Mouse (Mus musculus): Measurements from ENCODE around the gene Eml4. TPM values are rescaled to one million over a fixed set of nuclear protein-coding genes. Genes with fewer than 3 reads are reported as not detected.

The Eml4 gene
- total and polyA plus RNA-seq, 2 experiments: 4.1 to 8.1 TPM

GRCm38 (mm10) chr17:83351601-83352413 lies 1.1 kb downstream of the Eml4 start:
- no peaks in the 10 kb centered on the region for H3K27me3 ChIP-seq (ENCODE audit: control insufficient read depth, insufficient read depth, low read length)
- DNase-seq (ENCODE audit: extremely low read depth, low read depth, low spot score): peak; percentile 37
- H3K4me1 ChIP-seq (ENCODE audit: control insufficient read depth, insufficient read depth, low read length): peaks cover 8% of the 10 kb centered on the region
- peak overlapping the region; percentile 99 for H3K9ac ChIP-seq (ENCODE audit: low read depth, low read length)
- peak overlapping the region; percentile 100 for H3K4me3 ChIP-seq (ENCODE audit: insufficient read depth, low read depth, low read length)
- H3K36me3 ChIP-seq (ENCODE audit: control insufficient read depth, insufficient read depth, low read length): no peaks in the 10 kb centered on the region
- 3% methylated on average over 13 of the region's 13 CpGs for WGBS
- H3K79me2 ChIP-seq (ENCODE audit: control insufficient read depth, insufficient read depth, low read length): peaks cover 24% of the 10 kb centered on the region
- peak overlapping the region; percentile 47 for H3K27ac ChIP-seq (replicated peaks; ENCODE audit: insufficient read depth, low read depth, low read length)
- TF ChIP-seq POLR2A (IDR thresholded peaks at IDR 0.05; ENCODE audit: extremely low read depth, insufficient read depth, low read length) (no peak), CTCF (IDR thresholded peaks at IDR 0.05; ENCODE audit: low read depth, low read length) (no peak)

GRCm38 (mm10) chr17:83352456-83352855 lies 1.7 kb downstream of the Eml4 start:
- DNase-seq (ENCODE audit: extremely low read depth, low read depth, low spot score): no peak
- Histone ChIP-seq H3K36me3 (ENCODE audit: control insufficient read depth, insufficient read depth, low read length) (no peaks in the 10 kb centered on the region), H3K27ac (replicated peaks; ENCODE audit: insufficient read depth, low read depth, low read length) (no peak overlapping the region), H3K4me3 (ENCODE audit: insufficient read depth, low read depth, low read length) (no peak overlapping the region), H3K4me1 (ENCODE audit: control insufficient read depth, insufficient read depth, low read length) (peaks cover 8% of the 10 kb centered on the region), H3K9ac (ENCODE audit: low read depth, low read length) (no peak overlapping the region), H3K79me2 (ENCODE audit: control insufficient read depth, insufficient read depth, low read length) (peaks cover 24% of the 10 kb centered on the region), H3K27me3 (ENCODE audit: control insufficient read depth, insufficient read depth, low read length) (no peaks in the 10 kb centered on the region)
- TF ChIP-seq CTCF (IDR thresholded peaks at IDR 0.05; ENCODE audit: low read depth, low read length) (no peak), POLR2A (IDR thresholded peaks at IDR 0.05; ENCODE audit: extremely low read depth, insufficient read depth, low read length) (no peak)
- 34% methylated on average over 2 of the region's 2 CpGs for WGBS

- Histone ChIP-seq H3K27ac (replicated peaks; ENCODE audit: insufficient read depth, low read depth, low read length) (no peak overlapping the region), H3K4me3 (ENCODE audit: insufficient read depth, low read depth, low read length) (no peak overlapping the region), H3K36me3 (ENCODE audit: control insufficient read depth, insufficient read depth, low read length) (no peaks in the 10 kb centered on the region), H3K27me3 (ENCODE audit: control insufficient read depth, insufficient read depth, low read length) (no peaks in the 10 kb centered on the region), H3K4me1 (ENCODE audit: control insufficient read depth, insufficient read depth, low read length) (peaks cover 8% of the 10 kb centered on the region), H3K79me2 (ENCODE audit: control insufficient read depth, insufficient read depth, low read length) (peaks cover 24% of the 10 kb centered on the region), H3K9ac (ENCODE audit: low read depth, low read length) (no peak overlapping the region)
- no peak for TF ChIP-seq CTCF (IDR thresholded peaks at IDR 0.05; ENCODE audit: low read depth, low read length)
- no peak for TF ChIP-seq POLR2A (IDR thresholded peaks at IDR 0.05; ENCODE audit: extremely low read depth, insufficient read depth, low read length)
- WGBS: 42% methylated on average over 5 of the region's 5 CpGs
- DNase-seq (ENCODE audit: extremely low read depth, low read depth, low spot score): no peak
Measured at GRCm38 (mm10) chr17:83353011-83353410, 2.3 kb downstream of the Eml4 start.

- no peak for DNase-seq (ENCODE audit: extremely low read depth, low read depth, low spot score)
- TF ChIP-seq POLR2A (IDR thresholded peaks at IDR 0.05; ENCODE audit: extremely low read depth, insufficient read depth, low read length) (no peak), CTCF (IDR thresholded peaks at IDR 0.05; ENCODE audit: low read depth, low read length) (no peak)
- Histone ChIP-seq H3K79me2 (ENCODE audit: control insufficient read depth, insufficient read depth, low read length) (peaks cover 26% of the 10 kb centered on the region), H3K9ac (ENCODE audit: low read depth, low read length) (no peak overlapping the region), H3K4me1 (ENCODE audit: control insufficient read depth, insufficient read depth, low read length) (peaks cover 10% of the 10 kb centered on the region), H3K4me3 (ENCODE audit: insufficient read depth, low read depth, low read length) (no peak overlapping the region), H3K27ac (replicated peaks; ENCODE audit: insufficient read depth, low read depth, low read length) (no peak overlapping the region), H3K27me3 (ENCODE audit: control insufficient read depth, insufficient read depth, low read length) (no peaks in the 10 kb centered on the region), H3K36me3 (ENCODE audit: control insufficient read depth, insufficient read depth, low read length) (no peaks in the 10 kb centered on the region)
- WGBS: 58% methylated on average over 4 of the region's 4 CpGs
Measured at GRCm38 (mm10) chr17:83353460-83353859, 2.7 kb downstream of the Eml4 start.

GRCm38 (mm10) chr17:83355481-83355880 lies 4.8 kb downstream of the Eml4 start:
- peaks cover 36% of the 10 kb centered on the region for H3K79me2 ChIP-seq (ENCODE audit: control insufficient read depth, insufficient read depth, low read length)
- no peak for DNase-seq (ENCODE audit: extremely low read depth, low read depth, low spot score)
- H3K9ac ChIP-seq (ENCODE audit: low read depth, low read length): no peak overlapping the region
- TF ChIP-seq POLR2A (IDR thresholded peaks at IDR 0.05; ENCODE audit: extremely low read depth, insufficient read depth, low read length) (no peak), CTCF (IDR thresholded peaks at IDR 0.05; ENCODE audit: low read depth, low read length) (no peak)
- no peak overlapping the region for H3K27ac ChIP-seq (replicated peaks; ENCODE audit: insufficient read depth, low read depth, low read length)
- H3K27me3 ChIP-seq (ENCODE audit: control insufficient read depth, insufficient read depth, low read length): no peaks in the 10 kb centered on the region
- H3K36me3 ChIP-seq (ENCODE audit: control insufficient read depth, insufficient read depth, low read length): no peaks in the 10 kb centered on the region
- peaks cover 8% of the 10 kb centered on the region; the same call in 1 of the 2 replicates for H3K4me1 ChIP-seq (ENCODE audit: control insufficient read depth, insufficient read depth, low read length)
- no peak overlapping the region for H3K4me3 ChIP-seq (ENCODE audit: insufficient read depth, low read depth, low read length)
- WGBS: 74% methylated on average over 2 of the region's 2 CpGs

GRCm38 (mm10) chr17:83359934-83360333 lies 9.2 kb downstream of the Eml4 start:
- peaks cover 35% of the 10 kb centered on the region for H3K79me2 ChIP-seq (ENCODE audit: control insufficient read depth, insufficient read depth, low read length)
- no peak overlapping the region for H3K27ac ChIP-seq (replicated peaks; ENCODE audit: insufficient read depth, low read depth, low read length)
- H3K4me3 ChIP-seq (ENCODE audit: insufficient read depth, low read depth, low read length): no peak overlapping the region
- WGBS: 72% methylated on average over 4 of the region's 4 CpGs
- no peaks in the 10 kb centered on the region for H3K27me3 ChIP-seq (ENCODE audit: control insufficient read depth, insufficient read depth, low read length)
- H3K4me1 ChIP-seq (ENCODE audit: control insufficient read depth, insufficient read depth, low read length): peaks cover 3% of the 10 kb centered on the region; the same call in 1 of the 2 replicates
- no peak for TF ChIP-seq POLR2A (IDR thresholded peaks at IDR 0.05; ENCODE audit: extremely low read depth, insufficient read depth, low read length)
- no peak for TF ChIP-seq CTCF (IDR thresholded peaks at IDR 0.05; ENCODE audit: low read depth, low read length)
- no peak overlapping the region for H3K9ac ChIP-seq (ENCODE audit: low read depth, low read length)
- no peaks in the 10 kb centered on the region for H3K36me3 ChIP-seq (ENCODE audit: control insufficient read depth, insufficient read depth, low read length)
- no peak for DNase-seq (ENCODE audit: extremely low read depth, low read depth, low spot score)
